Mouse (Mus musculus) adrenal gland, postnatal 10 days (tissue): Measurements from ENCODE around the gene Comtd1. TPM values are rescaled to one million over a fixed set of nuclear protein-coding genes. Genes with fewer than 3 reads are reported as not detected.

Source experiments
- DNase-seq: peaks from one replicate; pipeline ENCODE4 v3.0.0; 2021; ENCODE audit warnings: mixed read lengths
- total RNA-seq, 2 experiments: library from RNA; stranded (reverse); gene quantifications; 2 replicates each; pipeline ENCODE4 v1.2.3; 2021

Gene Comtd1
- total RNA-seq, 2 experiments from 2014 or later, result 39.1 to 45.7 TPM

- DNase-seq, result no peak
Observed at GRCm38 (mm10) chr14:21838336-21839017, 10.3 kb downstream of the Comtd1 start.

- no peak for DNase-seq
Observed at GRCm38 (mm10) chr14:21831830-21832403, 16.9 kb downstream of the Comtd1 start.

DNA sequence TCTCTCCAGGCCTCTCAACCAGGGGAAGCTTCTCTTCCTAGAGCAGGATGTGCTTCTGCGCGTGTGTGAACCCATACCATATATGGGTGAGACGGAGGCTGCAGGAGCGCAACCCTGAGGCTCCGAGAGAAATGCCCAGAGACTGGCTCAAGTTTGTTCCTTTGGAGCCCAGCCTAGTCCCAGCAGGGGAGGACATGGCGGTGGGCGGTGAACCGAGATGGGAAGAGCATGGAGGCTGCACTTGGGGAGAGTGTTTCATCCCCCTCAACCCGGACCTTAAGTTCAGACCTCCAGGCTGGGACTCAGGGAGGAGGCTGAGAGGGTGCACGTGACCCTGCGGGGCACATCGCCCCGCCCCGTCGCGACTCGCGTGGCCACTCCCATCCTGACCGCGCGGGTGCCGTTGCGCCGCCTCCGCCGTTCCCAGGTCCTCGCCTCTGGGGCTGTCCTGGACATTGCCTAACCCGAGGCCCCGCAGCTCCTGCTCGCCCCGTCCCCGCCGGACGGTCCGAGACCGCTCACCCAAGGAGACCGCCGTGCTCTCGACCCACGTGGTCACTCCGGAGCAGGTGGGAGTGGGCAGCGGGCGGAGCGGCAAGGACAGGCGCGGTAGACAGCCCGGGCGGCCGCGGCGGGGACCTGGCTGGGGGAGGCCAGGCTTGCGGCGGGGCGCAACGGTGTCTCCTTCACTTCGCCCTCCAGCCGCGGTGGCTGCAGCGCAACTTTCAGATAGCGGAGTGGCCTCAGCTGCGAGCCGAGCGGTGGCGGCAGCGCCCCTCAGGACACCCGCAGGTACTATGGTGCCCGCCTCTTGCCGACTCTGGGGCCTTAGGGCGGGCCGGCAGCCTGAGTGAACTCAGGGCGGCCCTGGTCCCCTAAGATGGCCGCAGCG lies 17.7 kb downstream of the Comtd1 start:
- DNase-seq, result peak; percentile 98

DNA sequence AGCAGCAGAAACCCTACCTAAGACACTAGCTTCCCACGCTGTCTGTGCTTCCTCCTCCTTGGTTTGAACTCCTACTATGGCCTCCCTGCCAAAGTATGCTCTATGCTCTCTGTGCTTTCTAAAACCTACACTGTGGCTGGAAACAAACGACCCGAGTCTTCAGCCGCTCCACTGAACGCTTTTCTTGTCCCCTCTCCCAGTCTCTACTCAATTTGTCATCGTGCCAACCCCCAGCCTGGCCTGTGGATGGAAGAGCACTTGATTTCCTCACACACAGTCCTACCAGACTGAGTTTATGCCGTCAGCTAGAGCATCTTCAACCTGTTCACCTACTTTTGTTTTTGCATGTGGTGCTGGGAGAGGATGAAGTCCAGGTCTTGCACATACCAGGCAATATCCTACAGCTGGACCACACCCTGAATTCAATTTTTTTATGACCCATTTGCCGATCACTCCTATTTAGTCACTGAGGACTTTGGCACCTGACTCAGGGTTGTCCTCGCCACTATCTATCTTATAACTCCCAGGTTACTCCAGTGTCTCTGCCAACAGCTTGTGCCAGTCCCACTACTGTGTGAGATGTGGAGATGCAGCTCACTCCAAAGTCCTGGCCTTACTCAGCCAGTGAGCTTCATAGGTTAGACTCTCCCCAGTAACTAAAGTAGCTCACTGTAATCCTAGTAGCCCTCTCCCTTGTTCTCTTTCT lies 22.8 kb downstream of the Comtd1 start:
- no peak for DNase-seq

DNA sequence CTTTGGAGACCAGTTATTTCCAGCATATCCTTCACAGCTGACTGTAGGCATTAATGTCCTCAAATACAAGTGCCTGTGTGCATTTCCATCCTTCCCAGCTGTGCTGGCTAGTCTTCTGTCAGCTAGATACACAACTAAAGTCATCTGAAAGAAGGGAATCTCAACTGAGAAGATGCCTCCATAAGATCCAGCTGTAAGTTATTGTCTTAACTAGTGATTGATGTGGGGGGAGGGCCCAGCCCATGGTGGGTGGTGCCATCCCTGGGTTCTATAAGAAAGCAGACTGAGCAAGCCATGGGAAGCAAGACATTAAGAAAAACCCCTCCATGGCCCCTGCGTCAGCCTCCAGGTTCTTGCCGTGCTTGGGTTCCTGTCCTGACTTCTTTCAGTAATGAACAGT lies 23.8 kb downstream of the Comtd1 start, which contains the start of gene Vdac2:
TSS of gene Vdac2 (plus strand) at position 301 of the 400 bp plus-strand sequence.
- no peak for DNase-seq

DNA sequence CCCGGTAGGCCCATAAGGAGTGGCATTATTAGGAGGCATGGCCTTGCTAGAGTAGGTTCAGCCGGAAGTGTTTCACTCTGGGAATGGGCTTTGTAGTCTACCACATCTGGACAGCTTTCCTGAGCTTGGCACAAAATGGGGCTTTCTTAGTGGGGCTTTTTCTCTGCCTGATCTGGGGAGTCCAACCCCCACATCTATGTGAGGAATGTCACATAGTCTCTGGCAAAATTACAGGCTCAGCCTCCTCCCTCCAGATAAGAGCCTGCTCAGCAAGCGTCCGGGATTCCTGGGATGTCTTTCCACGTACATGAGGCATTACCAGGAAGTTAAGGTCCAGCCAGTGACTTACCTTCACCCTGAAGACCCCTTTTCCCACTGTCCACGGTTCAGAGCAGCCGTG lies 24.9 kb downstream of the Comtd1 start:
- DNase-seq, result no peak

DNA sequence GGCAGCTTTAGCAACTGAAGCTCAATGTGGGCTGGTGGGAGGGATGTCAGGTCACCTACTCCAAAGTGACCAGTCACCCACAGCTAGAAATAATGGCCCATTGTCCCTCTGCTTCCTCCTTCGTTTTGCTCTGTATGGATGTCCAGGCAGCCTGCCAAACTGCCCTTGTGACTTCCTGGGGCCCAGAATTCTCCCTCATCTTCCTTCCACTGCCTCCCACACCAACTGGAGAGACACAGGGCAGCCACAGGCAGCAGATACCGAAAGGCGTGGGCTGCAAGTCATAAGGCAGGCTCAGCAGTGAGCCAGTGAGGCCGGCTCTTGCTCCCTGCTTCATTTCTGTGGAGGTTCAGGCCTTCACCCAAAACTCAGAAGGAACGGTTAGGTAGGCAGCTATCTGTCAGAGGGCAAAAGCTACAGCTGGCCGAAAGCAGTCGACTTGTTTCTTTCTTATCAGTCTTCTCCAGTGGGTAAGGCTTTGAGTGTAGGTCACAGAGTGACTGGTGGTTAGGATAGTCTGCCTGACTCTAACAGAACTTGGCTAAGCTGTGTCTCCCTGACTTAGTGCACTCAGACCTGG lies 25.9 kb downstream of the Comtd1 start:
- DNase-seq, result peak; percentile 79

- no peak for DNase-seq
Observed at GRCm38 (mm10) chr14:21822307-21822706, 26.5 kb downstream of the Comtd1 start.

- no peak for DNase-seq
Observed at GRCm38 (mm10) chr14:21820880-21821505, 27.8 kb downstream of the Comtd1 start.

- DNase-seq, result no peak
Observed at GRCm38 (mm10) chr14:21817453-21817852, 31.3 kb downstream of the Comtd1 start.

DNA sequence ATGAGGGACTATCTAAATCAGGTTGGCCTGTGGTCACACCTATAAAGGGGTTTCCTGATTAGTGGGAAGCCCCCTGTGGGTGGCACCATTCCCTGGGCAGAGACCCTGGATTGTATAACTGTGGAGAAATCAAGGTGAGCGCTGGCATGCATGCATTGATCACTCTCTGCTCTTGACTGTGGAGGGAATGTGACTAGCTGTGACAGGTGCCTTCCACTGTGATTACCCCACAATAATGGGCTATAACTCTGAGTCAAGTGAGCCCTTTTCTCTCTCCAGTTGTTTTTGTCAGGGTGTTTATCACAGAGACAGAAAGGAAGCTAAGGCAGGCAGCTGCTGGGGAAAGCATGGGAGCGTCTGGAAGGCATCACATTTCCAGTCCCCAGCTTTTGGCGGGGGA lies 32.5 kb downstream of the Comtd1 start:
- no peak for DNase-seq

DNA sequence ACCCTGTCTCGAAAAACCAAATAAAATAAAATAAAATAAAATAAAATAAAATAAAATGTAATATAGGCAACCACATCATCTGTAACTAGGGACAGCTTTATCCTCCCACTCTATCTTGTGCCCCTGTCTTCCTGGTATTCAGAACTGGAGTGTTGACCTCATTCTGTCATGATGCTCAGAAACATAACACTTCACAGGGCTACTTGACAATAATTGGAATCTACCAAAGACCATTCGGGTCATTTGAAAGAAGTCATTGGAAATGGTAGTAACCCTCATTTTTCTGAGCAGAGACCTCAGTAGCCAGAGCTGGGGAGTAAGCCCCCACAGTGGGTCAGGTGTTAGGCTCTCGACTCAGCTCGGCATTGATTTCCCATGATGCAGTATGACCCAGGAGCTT lies 34.2 kb downstream of the Comtd1 start:
- no peak for DNase-seq

DNA sequence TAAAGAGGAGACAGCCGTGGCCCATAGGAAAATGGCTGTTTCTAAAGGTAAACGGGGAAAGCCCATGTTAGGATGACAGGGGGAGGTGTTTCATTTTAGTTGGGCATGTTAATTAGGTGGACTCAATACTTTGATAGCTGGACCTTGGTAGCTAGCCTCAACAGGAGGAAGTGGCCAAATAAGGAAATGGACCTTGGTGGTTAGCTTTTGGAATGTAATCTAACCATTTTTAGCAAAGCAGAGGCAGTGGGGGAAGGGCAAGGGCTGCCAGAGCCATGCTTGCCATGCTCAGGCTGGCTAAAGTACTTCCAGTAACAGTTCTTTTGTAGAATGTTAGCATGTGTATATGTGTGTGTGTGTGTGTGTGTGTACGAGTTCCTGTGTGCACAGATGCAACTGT lies 34.9 kb downstream of the Comtd1 start:
- peak; percentile 58 for DNase-seq

- DNase-seq, result no peak
Observed at GRCm38 (mm10) chr14:21813216-21813615, 35.6 kb downstream of the Comtd1 start.

DNA sequence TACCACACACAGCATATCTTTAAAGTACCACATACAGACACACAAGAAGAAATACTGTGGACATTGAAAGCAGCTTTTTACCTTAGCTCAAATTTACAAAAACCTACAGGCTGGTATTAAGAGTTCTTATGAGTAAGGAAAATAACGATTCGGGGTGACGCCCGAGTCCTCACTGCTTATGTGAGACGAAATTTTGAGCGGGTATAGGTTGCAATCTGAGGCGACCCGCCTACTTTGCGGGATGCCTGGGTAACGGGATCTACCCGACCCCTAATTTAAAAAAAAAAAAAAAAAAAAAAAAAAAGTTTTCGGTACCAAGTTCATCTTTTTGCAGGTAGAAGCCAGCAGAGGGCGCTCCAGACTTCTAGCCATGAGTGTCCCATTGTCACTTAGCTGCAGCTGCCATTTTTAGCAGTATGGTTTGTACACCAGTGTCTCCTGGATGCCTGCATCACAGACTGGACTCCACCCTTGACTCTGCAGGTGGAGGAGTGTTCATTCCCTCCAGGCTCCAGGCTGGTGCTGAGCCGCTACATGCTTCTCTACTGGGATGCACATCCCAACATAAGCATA lies 36.1 kb downstream of the Comtd1 start:
- peak; percentile 81 for DNase-seq

DNA sequence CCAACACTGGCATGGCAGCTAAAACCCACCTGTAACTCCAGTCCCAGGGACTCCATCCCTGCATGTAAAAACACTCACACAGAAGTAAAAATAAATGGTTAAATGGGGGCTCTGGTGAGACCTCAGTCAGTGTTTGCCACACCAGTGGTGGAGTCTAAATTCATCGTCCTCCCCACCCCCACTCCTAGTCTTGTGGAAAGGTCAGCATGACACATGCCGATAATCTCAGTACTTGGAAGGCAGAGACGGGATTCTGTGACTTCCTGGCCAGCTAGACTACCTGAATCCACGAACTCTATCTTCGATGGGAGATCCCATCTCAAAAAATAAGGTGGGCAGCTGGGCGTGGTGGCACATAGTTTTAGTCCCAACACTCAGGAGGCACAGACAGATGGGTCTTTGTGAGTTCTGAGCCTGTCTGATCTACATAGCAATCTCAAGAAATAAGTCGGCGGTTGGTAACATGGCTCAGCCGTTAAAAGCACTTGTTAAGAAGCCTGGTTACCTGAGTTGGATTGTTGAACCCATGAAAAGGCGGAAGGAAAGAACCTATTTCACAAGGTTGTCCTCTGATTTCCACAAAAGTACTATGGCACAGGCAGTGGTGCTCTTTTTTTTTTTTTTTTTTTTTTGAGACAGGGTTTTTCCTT lies 36.9 kb downstream of the Comtd1 start:
- no peak for DNase-seq

DNA sequence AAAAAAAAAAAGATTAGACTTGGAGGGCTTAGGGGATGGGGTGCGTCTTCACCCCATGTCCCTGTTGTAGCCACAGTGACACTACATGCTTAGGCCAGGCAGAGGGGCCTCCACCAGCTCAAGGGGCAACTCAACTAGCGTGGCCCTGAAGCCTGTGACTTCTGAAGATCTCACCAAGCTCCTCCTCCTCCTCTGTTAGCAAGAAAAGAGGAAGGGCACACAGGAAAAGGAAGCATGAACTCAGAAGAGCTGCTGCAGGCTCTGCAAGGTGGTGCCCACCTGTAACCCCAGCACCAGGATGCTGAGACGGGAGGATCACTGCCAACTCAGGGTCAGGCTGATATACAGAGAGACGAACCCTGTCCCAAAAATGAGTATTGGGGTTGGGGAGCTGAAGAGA lies 37.5 kb downstream of the Comtd1 start:
- DNase-seq, result no peak

DNA sequence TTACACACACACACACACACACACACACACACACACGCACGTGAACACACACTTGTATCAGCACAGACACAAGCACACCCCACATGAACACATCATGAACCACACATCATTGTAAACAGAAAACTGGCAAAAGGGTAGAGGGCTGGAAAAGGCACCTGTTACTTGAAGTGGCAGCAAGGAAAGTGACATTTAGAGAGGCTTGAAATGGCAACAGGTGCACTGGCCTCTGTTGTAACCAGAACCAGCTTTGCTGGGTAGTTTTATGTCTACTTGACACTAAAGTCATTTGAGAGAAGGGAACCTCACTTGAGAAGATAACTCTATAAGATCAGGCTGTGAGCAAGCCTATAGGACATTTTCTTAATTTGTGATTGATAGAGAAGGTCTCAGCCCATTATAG lies 39.4 kb downstream of the Comtd1 start:
- DNase-seq, result no peak

DNA sequence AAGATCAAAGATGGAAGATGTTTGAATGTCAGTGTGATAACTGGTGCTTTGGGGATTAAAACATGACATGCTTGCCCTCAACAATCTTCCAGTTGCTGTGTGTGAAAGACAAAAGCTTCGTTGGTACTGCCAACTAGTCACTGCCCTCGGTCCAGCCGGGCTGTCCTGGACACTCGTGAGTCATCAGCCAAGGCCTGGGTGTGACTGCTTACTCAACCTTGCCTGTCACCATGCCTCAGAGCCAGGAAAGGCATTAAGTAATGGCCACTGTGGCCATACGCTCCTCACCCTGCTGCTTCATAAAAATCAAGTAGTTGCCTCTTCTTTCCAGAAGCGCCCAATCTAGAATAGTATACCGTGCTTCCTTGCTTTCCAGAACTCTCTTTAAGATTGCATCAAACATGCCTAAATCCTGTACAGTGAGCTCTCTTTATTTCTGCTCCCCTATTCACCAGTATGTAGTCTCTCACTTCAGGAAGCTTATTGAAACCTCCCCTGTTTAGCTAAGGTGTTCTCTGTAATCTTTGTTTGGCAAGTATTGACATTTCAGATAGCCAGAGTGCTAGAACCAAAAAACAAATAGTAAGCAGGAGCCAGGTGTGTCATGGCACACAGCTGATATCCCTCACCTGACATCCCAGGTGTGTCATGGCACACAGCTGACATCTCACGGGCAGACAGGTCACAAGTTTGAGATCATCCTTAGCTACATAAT lies 40.4 kb downstream of the Comtd1 start:
- peak; percentile 60 for DNase-seq

DNA sequence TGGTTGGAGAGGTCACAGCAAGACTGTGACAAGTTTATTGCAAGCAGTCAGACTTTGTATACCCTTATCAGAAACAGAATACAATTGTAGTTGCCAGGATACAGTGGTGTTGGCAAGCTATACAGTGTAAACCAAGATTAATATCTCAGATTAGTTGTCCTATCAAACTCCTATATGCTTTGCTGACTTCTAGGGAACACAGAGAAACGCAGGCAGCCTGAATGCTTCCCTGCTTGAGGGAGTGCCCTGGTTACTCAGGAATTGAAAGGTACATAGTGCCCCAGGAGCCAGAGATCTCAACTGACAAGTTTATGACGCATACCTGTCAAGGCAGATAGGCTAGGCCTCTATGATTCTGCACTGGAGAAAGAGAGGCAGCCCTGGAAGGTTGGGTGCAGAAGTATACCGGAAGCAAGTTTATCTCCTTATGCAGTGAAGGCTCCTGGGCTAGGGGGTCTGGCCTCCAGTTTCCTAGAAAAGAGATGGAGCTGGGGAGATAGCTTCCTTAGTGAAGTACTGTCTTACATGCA lies 42.1 kb downstream of the Comtd1 start:
- no peak for DNase-seq
